ENCODE assay signal across 23 mouse cellular contexts in genomic region chr11:99062661-99063060, GRCm38 (mm10). TPM values are rescaled to one million over a fixed set of nuclear protein-coding genes. Genes with fewer than 3 reads are reported as not detected.
DNase-seq lines count a peak whose midpoint lies in the region; ATAC-seq lines count a peak whose summit lies in the region.
"Had no signal": no experiment of that assay in that cellular context is flagged by ENCODE, and none has a peak within 500 bp of the region (broad histone marks: within the 10 kb centered on the region; RNA-seq: fewer than 3 reads in every experiment).

No protein-coding gene starts in this region.

- H3K4me2 ChIP-seq in forebrain, embryonic 12.5 days: no peak overlapping the region
- no peak overlapping the region for H3K4me2 ChIP-seq in hindbrain, embryonic 14.5 days (replicated peaks)
- no peak overlapping the region for H3K4me2 ChIP-seq in midbrain, embryonic 13.5 days (replicated peaks)
- no peak overlapping the region for H3K4me2 ChIP-seq in midbrain, embryonic 16.5 days (ENCODE audit: low read length)
- no peak overlapping the region for H3K4me2 ChIP-seq in intestine, embryonic 15.5 days (replicated peaks)
- H3K4me2 ChIP-seq: embryonic facial prominence, embryonic 12.5 days; forebrain, embryonic 13.5 days; forebrain, embryonic 15.5 days had no signal

- no peak overlapping the region for H3K4me3 ChIP-seq in forebrain, embryonic 10.5 days
- no peak overlapping the region for H3K4me3 ChIP-seq in forebrain, embryonic 12.5 days (replicated peaks)
- no peak overlapping the region for H3K4me3 ChIP-seq in hindbrain, embryonic 10.5 days
- no peak overlapping the region for H3K4me3 ChIP-seq in hindbrain, embryonic 14.5 days (replicated peaks; ENCODE audit: low read length)
- H3K4me3 ChIP-seq in midbrain, embryonic 13.5 days (replicated peaks): no peak overlapping the region
- no peak overlapping the region for H3K4me3 ChIP-seq in midbrain, embryonic 16.5 days (ENCODE audit: low read depth, low read length)
- no peak overlapping the region for H3K4me3 ChIP-seq in limb, embryonic 10.5 days
- no peak overlapping the region for H3K4me3 ChIP-seq in intestine, embryonic 15.5 days (replicated peaks)
- H3K4me3 ChIP-seq: embryonic facial prominence, embryonic 12.5 days; forebrain, embryonic 13.5 days; forebrain, embryonic 15.5 days had no signal

- no peak for ATAC-seq in forebrain, embryonic 12.5 days (ENCODE audit: low FRiP score)
- no peak for ATAC-seq in hindbrain, embryonic 14.5 days (ENCODE audit: low FRiP score)
- ATAC-seq in midbrain, embryonic 13.5 days: no peak
- no peak for ATAC-seq in midbrain, embryonic 16.5 days
- ATAC-seq in intestine, embryonic 15.5 days: no peak
- ATAC-seq: CD4-positive, CD25-positive, alpha-beta regulatory T cell, adult 4 months; forebrain, embryonic 13.5 days; forebrain, embryonic 15.5 days; forebrain, postnatal 0 days had no signal

- H3K9ac ChIP-seq in forebrain, embryonic 12.5 days: no peak overlapping the region
- no peak overlapping the region for H3K9ac ChIP-seq in hindbrain, embryonic 14.5 days
- peak overlapping the region; percentile 41; the same call in 1 of the 2 replicates for H3K9ac ChIP-seq in midbrain, embryonic 13.5 days (replicated peaks)
- no peak overlapping the region for H3K9ac ChIP-seq in midbrain, embryonic 16.5 days (ENCODE audit: low read depth, low read length)
- no peak overlapping the region for H3K9ac ChIP-seq in intestine, embryonic 15.5 days
- H3K9ac ChIP-seq: embryonic facial prominence, embryonic 12.5 days; forebrain, embryonic 13.5 days; forebrain, embryonic 15.5 days; forebrain, postnatal 0 days had no signal

- H3K27me3 ChIP-seq in forebrain, embryonic 10.5 days (ENCODE audit: poor library complexity, severe bottlenecking): no peaks in the 10 kb centered on the region
- no peaks in the 10 kb centered on the region for H3K27me3 ChIP-seq in forebrain, embryonic 12.5 days
- no peaks in the 10 kb centered on the region for H3K27me3 ChIP-seq in hindbrain, embryonic 10.5 days (ENCODE audit: insufficient read depth, poor library complexity, severe bottlenecking)
- H3K27me3 ChIP-seq in hindbrain, embryonic 14.5 days (ENCODE audit: control insufficient read depth, insufficient read depth, low read length): no peaks in the 10 kb centered on the region
- peaks cover 4% of the 10 kb centered on the region; the same call in 1 of the 2 replicates for H3K27me3 ChIP-seq in midbrain, embryonic 13.5 days
- H3K27me3 ChIP-seq in midbrain, embryonic 16.5 days (ENCODE audit: control insufficient read depth, insufficient read depth, low read depth, low read length): no peaks in the 10 kb centered on the region
- no peaks in the 10 kb centered on the region for H3K27me3 ChIP-seq in limb, embryonic 10.5 days (ENCODE audit: low read depth, poor library complexity, severe bottlenecking)
- no peaks in the 10 kb centered on the region for H3K27me3 ChIP-seq in intestine, embryonic 15.5 days (replicated peaks)
- H3K27me3 ChIP-seq: embryonic facial prominence, embryonic 12.5 days; forebrain, embryonic 13.5 days; forebrain, embryonic 15.5 days had no signal

- DNase-seq in forebrain, embryonic 10.5 days (ENCODE audit: extremely low spot score, low spot score): no peak
- no peak for DNase-seq in hindbrain, embryonic 10.5 days (ENCODE audit: low spot score)
- no peak for DNase-seq in hindbrain, embryonic 14.5 days (ENCODE audit: low spot score)
- DNase-seq in limb, embryonic 10.5 days (ENCODE audit: low spot score): no peak
- DNase-seq: adrenal gland, adult 8-10 months; adrenal gland, postnatal 14 days; adrenal gland, postnatal 36 days; B cell, adult 2 months; cerebellum, adult 11-12 months; cerebellum, adult 2 months; cerebellum, adult 9-10 months; cerebellum, postnatal 10 days; cerebellum, postnatal 36 days; embryo, embryonic 11 days; forebrain, postnatal 0 days had no signal

- H3K36me3 ChIP-seq in forebrain, embryonic 10.5 days (replicated peaks): no peaks in the 10 kb centered on the region
- no peaks in the 10 kb centered on the region for H3K36me3 ChIP-seq in forebrain, embryonic 12.5 days (replicated peaks)
- 0 out of 2 replicates have a peak, but pooled peaks cover 5% of the 10 kb centered on the region for H3K36me3 ChIP-seq in hindbrain, embryonic 10.5 days
- H3K36me3 ChIP-seq in hindbrain, embryonic 14.5 days (replicated peaks; ENCODE audit: control insufficient read depth, insufficient read depth): no peaks in the 10 kb centered on the region
- no peaks in the 10 kb centered on the region for H3K36me3 ChIP-seq in midbrain, embryonic 13.5 days
- H3K36me3 ChIP-seq in midbrain, embryonic 16.5 days (ENCODE audit: control insufficient read depth, insufficient read depth, low read length): no peaks in the 10 kb centered on the region
- 0 out of 2 replicates have a peak, but pooled peaks cover 6% of the 10 kb centered on the region for H3K36me3 ChIP-seq in limb, embryonic 10.5 days
- no peaks in the 10 kb centered on the region for H3K36me3 ChIP-seq in intestine, embryonic 15.5 days
- H3K36me3 ChIP-seq: embryonic facial prominence, embryonic 12.5 days; forebrain, embryonic 15.5 days had no signal

- WGBS in forebrain, embryonic 10.5 days: 88% methylated on average over 7 of the region's 7 CpGs
- 89% methylated on average over 7 of the region's 7 CpGs for WGBS in forebrain, embryonic 12.5 days
- WGBS in hindbrain, embryonic 10.5 days: 84% methylated on average over 7 of the region's 7 CpGs
- 88% methylated on average over 7 of the region's 7 CpGs for WGBS in hindbrain, embryonic 14.5 days
- WGBS in midbrain, embryonic 13.5 days: 86% methylated on average over 7 of the region's 7 CpGs
- 86% methylated on average over 7 of the region's 7 CpGs for WGBS in midbrain, embryonic 16.5 days
- WGBS in limb, embryonic 10.5 days: 86% methylated on average over 7 of the region's 7 CpGs
- WGBS in intestine, embryonic 15.5 days: 87% methylated on average over 7 of the region's 7 CpGs

- H3K9me3 ChIP-seq in forebrain, embryonic 10.5 days: no peaks in the 10 kb centered on the region; the same call in 1 of the 2 replicates
- H3K9me3 ChIP-seq in forebrain, embryonic 12.5 days: no peaks in the 10 kb centered on the region
- peaks cover 4% of the 10 kb centered on the region; the same call in 1 of the 2 replicates for H3K9me3 ChIP-seq in hindbrain, embryonic 10.5 days
- peaks cover 6% of the 10 kb centered on the region; the same call in 1 of the 2 replicates for H3K9me3 ChIP-seq in hindbrain, embryonic 14.5 days (ENCODE audit: control insufficient read depth, low read length)
- H3K9me3 ChIP-seq in midbrain, embryonic 13.5 days: 0 out of 2 replicates have a peak, but pooled peaks cover 3% of the 10 kb centered on the region
- peaks cover 11% of the 10 kb centered on the region; the same call in 1 of the 2 replicates for H3K9me3 ChIP-seq in midbrain, embryonic 16.5 days (replicated peaks; ENCODE audit: control insufficient read depth, low read length, poor library complexity, severe bottlenecking)
- H3K9me3 ChIP-seq in limb, embryonic 10.5 days (replicated peaks): no peaks in the 10 kb centered on the region
- H3K9me3 ChIP-seq in intestine, embryonic 15.5 days: no peaks in the 10 kb centered on the region
- H3K9me3 ChIP-seq: forebrain, embryonic 15.5 days had no signal

- H3K4me1 ChIP-seq in forebrain, embryonic 10.5 days: peaks cover 31% of the 10 kb centered on the region
- H3K4me1 ChIP-seq in forebrain, embryonic 12.5 days: peaks cover 8% of the 10 kb centered on the region
- peaks cover 38% of the 10 kb centered on the region for H3K4me1 ChIP-seq in hindbrain, embryonic 10.5 days (replicated peaks)
- no peaks in the 10 kb centered on the region for H3K4me1 ChIP-seq in hindbrain, embryonic 14.5 days (replicated peaks; ENCODE audit: control insufficient read depth, insufficient read depth, low read length)
- peaks cover 8% of the 10 kb centered on the region; the same call in 1 of the 2 replicates for H3K4me1 ChIP-seq in midbrain, embryonic 13.5 days (replicated peaks)
- peaks cover 6% of the 10 kb centered on the region; the same call in 1 of the 2 replicates for H3K4me1 ChIP-seq in midbrain, embryonic 16.5 days (ENCODE audit: control insufficient read depth, insufficient read depth, low read length)
- H3K4me1 ChIP-seq in limb, embryonic 10.5 days: peaks cover 60% of the 10 kb centered on the region
- H3K4me1 ChIP-seq in intestine, embryonic 15.5 days (replicated peaks): peaks cover 16% of the 10 kb centered on the region
- H3K4me1 ChIP-seq: forebrain, embryonic 13.5 days; forebrain, embryonic 15.5 days had no signal

- peak overlapping the region; percentile 62 for H3K27ac ChIP-seq in forebrain, embryonic 10.5 days
- H3K27ac ChIP-seq in forebrain, embryonic 12.5 days: no peak overlapping the region
- 0 out of 2 replicates have a peak overlapping the region, but pooled peaks have one; percentile 47 for H3K27ac ChIP-seq in hindbrain, embryonic 10.5 days
- no peak overlapping the region for H3K27ac ChIP-seq in hindbrain, embryonic 14.5 days
- H3K27ac ChIP-seq in midbrain, embryonic 13.5 days: no peak overlapping the region
- no peak overlapping the region for H3K27ac ChIP-seq in midbrain, embryonic 16.5 days (ENCODE audit: low read length)
- H3K27ac ChIP-seq in limb, embryonic 10.5 days: peak overlapping the region; percentile 79
- no peak overlapping the region for H3K27ac ChIP-seq in intestine, embryonic 15.5 days
- H3K27ac ChIP-seq: forebrain, embryonic 13.5 days; forebrain, embryonic 15.5 days had no signal

RNA-seq across cellular contexts. Expression of gene Igfbp4, which starts 21.6 kb away (rescaled TPM):
- 364 and 368 TPM in 2 replicates for polyA plus RNA-seq in forebrain, embryonic 10.5 days (2016; fragmentation: Nextera tagmentation; extraction: Ambion mirVana)
- 214 and 247 TPM in 2 replicates for polyA plus RNA-seq in forebrain, embryonic 12.5 days (2016; fragmentation: Nextera tagmentation; extraction: Ambion mirVana)
- polyA plus RNA-seq in hindbrain, embryonic 10.5 days (2016; fragmentation: Nextera tagmentation; extraction: Ambion mirVana): 424 and 437 TPM in 2 replicates
- 127 and 142 TPM in 2 replicates for polyA plus RNA-seq in hindbrain, embryonic 14.5 days (2014; fragmentation: Nextera tagmentation; extraction: Ambion mirVana)
- polyA plus RNA-seq in midbrain, embryonic 13.5 days (2015; fragmentation: Nextera tagmentation; extraction: Ambion mirVana): 120 and 125 TPM in 2 replicates
- 117 and 119 TPM in 2 replicates for polyA plus RNA-seq in midbrain, embryonic 16.5 days (2015; fragmentation: Nextera tagmentation; extraction: Ambion mirVana)
- polyA plus RNA-seq in limb, embryonic 10.5 days (2016; fragmentation: Nextera tagmentation; extraction: Ambion mirVana): 899 and 1,008 TPM in 2 replicates
- polyA plus RNA-seq in intestine, embryonic 15.5 days (2015; fragmentation: Nextera tagmentation; extraction: Ambion mirVana): 426 and 441 TPM in 2 replicates

RNA-seq across cellular contexts. Expression of gene Tns4, which starts 26.4 kb away (rescaled TPM):
- 0.49 and 0.81 TPM in 2 replicates for polyA plus RNA-seq in forebrain, embryonic 10.5 days (2016; fragmentation: Nextera tagmentation; extraction: Ambion mirVana)
- polyA plus RNA-seq in forebrain, embryonic 12.5 days (2016; fragmentation: Nextera tagmentation; extraction: Ambion mirVana): 0.04 and 0.29 TPM in 2 replicates
- polyA plus RNA-seq in hindbrain, embryonic 10.5 days (2016; fragmentation: Nextera tagmentation; extraction: Ambion mirVana): 0.67 and 1.0 TPM in 2 replicates
- 0.20 TPM in 1 of 2 replicates, not detected in the other for polyA plus RNA-seq in hindbrain, embryonic 14.5 days (2014; fragmentation: Nextera tagmentation; extraction: Ambion mirVana)
- polyA plus RNA-seq in midbrain, embryonic 13.5 days (2015; fragmentation: Nextera tagmentation; extraction: Ambion mirVana): 0.10 and 0.16 TPM in 2 replicates
- polyA plus RNA-seq in midbrain, embryonic 16.5 days (2015; fragmentation: Nextera tagmentation; extraction: Ambion mirVana): 0.04 and 0.09 TPM in 2 replicates
- 0.74 and 1.4 TPM in 2 replicates for polyA plus RNA-seq in limb, embryonic 10.5 days (2016; fragmentation: Nextera tagmentation; extraction: Ambion mirVana)
- polyA plus RNA-seq in intestine, embryonic 15.5 days (2015; fragmentation: Nextera tagmentation; extraction: Ambion mirVana): 0.58 and 0.93 TPM in 2 replicates
- polyA plus RNA-seq: forebrain, embryonic 13.5 days; forebrain, embryonic 15.5 days; forebrain, postnatal 0 days had no signal

RNA-seq across cellular contexts. Expression of gene Top2a, which starts 38.7 kb away (rescaled TPM):
- 366 and 373 TPM in 2 replicates for polyA plus RNA-seq in forebrain, embryonic 10.5 days (2016; fragmentation: Nextera tagmentation; extraction: Ambion mirVana)
- 355 and 367 TPM in 2 replicates for polyA plus RNA-seq in forebrain, embryonic 12.5 days (2016; fragmentation: Nextera tagmentation; extraction: Ambion mirVana)
- polyA plus RNA-seq in hindbrain, embryonic 10.5 days (2016; fragmentation: Nextera tagmentation; extraction: Ambion mirVana): 225 and 320 TPM in 2 replicates
- polyA plus RNA-seq in hindbrain, embryonic 14.5 days (2014; fragmentation: Nextera tagmentation; extraction: Ambion mirVana): 34.2 and 42.4 TPM in 2 replicates
- polyA plus RNA-seq in midbrain, embryonic 13.5 days (2015; fragmentation: Nextera tagmentation; extraction: Ambion mirVana): 118 and 125 TPM in 2 replicates
- 20.4 and 29.1 TPM in 2 replicates for polyA plus RNA-seq in midbrain, embryonic 16.5 days (2015; fragmentation: Nextera tagmentation; extraction: Ambion mirVana)
- polyA plus RNA-seq in limb, embryonic 10.5 days (2016; fragmentation: Nextera tagmentation; extraction: Ambion mirVana): 291 and 354 TPM in 2 replicates
- 183 and 194 TPM in 2 replicates for polyA plus RNA-seq in intestine, embryonic 15.5 days (2015; fragmentation: Nextera tagmentation; extraction: Ambion mirVana)

Comparison
In these comparisons a context has a peak if more than half of its experiments do, and no peak if none do; other contexts are left out.
1. H3K27ac ChIP-seq: peak in forebrain, embryonic 10.5 days (single experiment), hindbrain, embryonic 10.5 days (single experiment) and limb, embryonic 10.5 days (single experiment); none in forebrain, embryonic 12.5 days (single experiment), hindbrain, embryonic 14.5 days (single experiment), midbrain, embryonic 13.5 days (single experiment), midbrain, embryonic 16.5 days (single experiment) and intestine, embryonic 15.5 days (single experiment).